Mouse (Mus musculus) embryonic fibroblast, embryonic 13.5 days (primary cell): ENCODE data around the gene Tcte1. TPM values are rescaled to one million over a fixed set of nuclear protein-coding genes. Genes with fewer than 3 reads are reported as not detected.
A peak's percentile ranks its signal among the peaks of the same experiment; 100 is the strongest.

ENCODE experiments used
- H3K27ac ChIP-seq: 2 replicates; pipeline ENCODE4 v1.5.1; 2012; ENCODE audit warnings: low read length, control low read depth, inconsistent platforms; ENCODE audit not compliant: insufficient read depth
- H3K4me1 ChIP-seq: 2 replicates; pipeline ENCODE4 v1.6.1; 2011; ENCODE audit warnings: low read length; ENCODE audit not compliant: control insufficient read depth, insufficient read depth
- H3K4me3 ChIP-seq: 2 replicates; pipeline ENCODE4 v1.5.1; 2011; ENCODE audit warnings: mild to moderate bottlenecking, control low read depth, low read length; ENCODE audit not compliant: insufficient read depth
- CTCF ChIP-seq: IDR thresholded peaks from 2 replicates; pipeline ENCODE4 v1.5.1; 2011; ENCODE audit warnings: mild to moderate bottlenecking, control low read depth, low read length, moderate library complexity, borderline replicate concordance; ENCODE audit not compliant: insufficient read depth
- POLR2A ChIP-seq: IDR thresholded peaks from 2 replicates; pipeline ENCODE4 v1.6.1; 2011; ENCODE audit warnings: low read depth, mild to moderate bottlenecking, control low read depth, low read length, moderate library complexity
- polyA plus RNA-seq: library from polyadenylated mRNA; stranded (reverse); fragments of >200 nt; gene quantifications from 2 replicates; pipeline ENCODE4 v1.2.4, GENCODE M21; 2011; ENCODE audit warnings: low read depth; ENCODE audit not compliant: missing spikeins, insufficient read length

Tcte1 gene
- polyA plus RNA-seq, 1 experiment = not detected

DNA sequence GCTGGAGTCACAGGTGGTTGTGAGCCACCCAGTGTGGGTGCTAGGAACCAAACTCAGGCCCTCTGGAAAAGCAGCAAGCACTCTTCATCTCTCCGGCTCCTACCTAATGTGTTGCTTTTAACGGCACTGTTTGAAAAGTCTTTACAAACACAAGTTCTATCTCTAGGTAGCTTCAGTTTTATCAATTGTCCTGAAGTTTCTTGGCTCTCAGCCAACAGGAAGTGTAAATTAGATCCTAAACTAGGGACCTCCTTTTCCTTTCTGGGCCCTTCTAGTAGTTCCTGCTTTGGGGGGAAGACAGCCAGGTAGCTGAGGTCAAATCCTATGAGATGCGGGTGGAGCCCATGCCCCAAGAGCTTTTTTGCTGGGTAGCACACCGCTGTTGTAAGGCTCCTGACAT is 12.4 kb upstream of the Tcte1 start:
- Histone ChIP-seq H3K27ac (no peak overlapping the region), H3K4me3 (no peak overlapping the region), H3K4me1 (no peaks in the 10 kb centered on the region)
- no peak for TF ChIP-seq POLR2A
- TF ChIP-seq CTCF = no peak

DNA sequence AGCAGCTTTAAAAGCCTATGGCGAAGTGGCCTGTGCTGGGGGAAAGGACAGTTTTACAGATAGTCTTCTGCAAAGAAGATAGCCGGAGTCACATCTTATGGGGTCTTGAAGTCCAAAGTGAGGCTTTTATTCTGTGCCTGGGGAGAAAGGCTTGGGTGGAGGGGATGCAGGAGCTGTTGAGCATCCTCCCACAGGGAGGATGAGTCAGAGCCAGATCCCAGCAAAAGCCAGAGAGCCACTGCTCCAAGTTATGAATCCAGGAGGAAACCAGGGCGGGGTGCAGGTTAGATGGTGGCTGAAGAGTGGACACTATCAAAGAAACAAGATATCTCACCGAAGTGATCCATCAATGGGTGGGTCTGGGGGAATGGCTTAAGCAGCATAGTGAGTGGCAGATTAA is 11.5 kb upstream of the Tcte1 start:
- H3K4me1 ChIP-seq = no peaks in the 10 kb centered on the region
- no peak overlapping the region for H3K27ac ChIP-seq
- TF ChIP-seq CTCF = no peak
- TF ChIP-seq POLR2A = no peak
- H3K4me3 ChIP-seq = no peak overlapping the region

DNA sequence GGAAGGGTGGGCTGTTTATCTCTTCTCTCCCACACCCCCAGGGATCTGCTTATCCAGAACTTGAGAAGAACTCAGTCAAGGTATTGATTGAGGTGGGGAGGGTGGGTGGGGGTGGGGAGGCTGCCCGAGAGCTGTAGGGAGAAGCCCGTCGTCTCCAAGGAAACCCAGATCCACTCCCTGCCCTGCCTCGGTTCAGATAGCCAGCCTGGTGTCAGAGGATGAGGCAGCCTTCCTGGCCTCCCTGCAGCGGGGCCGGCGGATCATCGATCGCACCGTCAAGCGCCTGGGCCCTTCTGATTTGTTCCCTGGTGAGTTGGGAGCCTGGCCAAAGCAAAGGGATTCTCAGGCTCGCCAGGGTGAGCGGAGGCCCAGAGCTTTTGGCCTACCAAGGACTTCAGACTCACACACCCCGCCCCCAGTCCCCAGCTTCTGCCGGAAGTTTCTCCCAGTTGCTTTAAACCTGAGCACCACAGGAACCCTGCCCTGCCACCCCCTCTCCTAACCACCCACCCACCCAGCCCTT is 8.0 kb upstream of the Tcte1 start:
- TF ChIP-seq CTCF (no peak), POLR2A (no peak)
- Histone ChIP-seq H3K4me1 (no peaks in the 10 kb centered on the region), H3K4me3 (no peak overlapping the region), H3K27ac (no peak overlapping the region)

DNA sequence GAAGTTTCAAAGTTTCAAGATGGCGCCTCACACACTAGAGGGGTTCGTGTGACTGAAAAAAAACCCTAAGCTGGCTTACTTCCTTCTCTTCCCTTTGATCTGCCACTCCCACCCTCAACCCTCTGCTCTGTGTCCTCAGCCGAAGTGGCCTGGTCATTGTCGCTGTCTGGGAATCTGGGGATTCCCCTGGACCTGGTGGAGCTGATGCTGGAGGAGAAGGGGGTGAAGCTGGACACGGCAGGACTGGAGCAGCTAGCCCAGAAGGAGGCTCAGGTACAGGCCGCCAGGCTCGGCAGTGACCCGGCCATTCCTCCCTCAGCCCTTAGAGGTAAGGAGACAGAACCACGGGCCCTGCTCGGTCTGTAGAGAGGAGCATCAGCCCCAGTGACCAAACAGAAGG is 7.4 kb upstream of the Tcte1 start:
- Histone ChIP-seq H3K4me1 (no peaks in the 10 kb centered on the region), H3K4me3 (no peak overlapping the region), H3K27ac (no peak overlapping the region)
- TF ChIP-seq POLR2A = no peak
- no peak for TF ChIP-seq CTCF

DNA sequence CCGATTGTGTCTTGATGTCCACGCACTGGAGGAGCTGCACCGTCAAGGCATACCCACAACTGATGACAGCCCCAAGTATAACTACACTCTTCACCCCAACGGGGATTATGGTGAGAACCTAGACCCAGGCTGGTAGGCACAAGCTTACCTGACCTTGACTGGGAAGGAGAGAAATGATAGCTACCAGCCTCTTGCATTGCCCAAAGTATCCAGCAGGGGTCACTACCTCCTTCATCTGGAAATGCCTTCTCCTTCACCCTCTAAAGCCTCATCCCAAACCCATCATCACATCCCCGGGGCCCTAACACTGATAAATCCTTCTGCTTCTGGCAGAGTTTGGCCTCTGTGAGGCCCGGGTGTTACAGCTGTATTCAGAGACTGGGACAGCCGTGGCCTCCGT is 6.7 kb upstream of the Tcte1 start:
- Histone ChIP-seq H3K4me3 (no peak overlapping the region), H3K27ac (no peak overlapping the region), H3K4me1 (no peaks in the 10 kb centered on the region)
- TF ChIP-seq CTCF (peak; percentile 17; the same call in 1 of the 2 replicates), POLR2A (no peak)

DNA sequence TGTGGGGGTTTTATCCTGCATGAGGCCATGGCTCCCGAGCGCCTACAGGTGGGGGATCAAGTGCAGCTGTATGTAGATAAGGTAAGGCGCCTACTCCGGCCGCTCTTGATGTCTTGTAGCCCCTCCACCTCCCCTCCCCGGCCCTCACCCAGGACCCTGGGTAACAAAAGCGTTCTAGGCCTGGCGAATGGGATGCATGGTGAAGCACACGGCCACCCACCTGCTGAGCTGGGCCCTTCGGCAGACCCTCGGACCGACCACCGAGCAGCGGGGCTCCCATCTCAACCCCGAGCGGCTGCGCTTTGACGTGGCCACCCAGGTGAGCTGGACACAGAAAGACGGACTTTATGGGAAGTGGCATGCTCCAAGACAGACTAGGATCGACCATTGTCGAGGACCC is 6.1 kb upstream of the Tcte1 start:
- no peak overlapping the region for H3K27ac ChIP-seq
- TF ChIP-seq POLR2A = no peak
- no peak for TF ChIP-seq CTCF
- H3K4me3 ChIP-seq = no peak overlapping the region
- no peaks in the 10 kb centered on the region for H3K4me1 ChIP-seq

DNA sequence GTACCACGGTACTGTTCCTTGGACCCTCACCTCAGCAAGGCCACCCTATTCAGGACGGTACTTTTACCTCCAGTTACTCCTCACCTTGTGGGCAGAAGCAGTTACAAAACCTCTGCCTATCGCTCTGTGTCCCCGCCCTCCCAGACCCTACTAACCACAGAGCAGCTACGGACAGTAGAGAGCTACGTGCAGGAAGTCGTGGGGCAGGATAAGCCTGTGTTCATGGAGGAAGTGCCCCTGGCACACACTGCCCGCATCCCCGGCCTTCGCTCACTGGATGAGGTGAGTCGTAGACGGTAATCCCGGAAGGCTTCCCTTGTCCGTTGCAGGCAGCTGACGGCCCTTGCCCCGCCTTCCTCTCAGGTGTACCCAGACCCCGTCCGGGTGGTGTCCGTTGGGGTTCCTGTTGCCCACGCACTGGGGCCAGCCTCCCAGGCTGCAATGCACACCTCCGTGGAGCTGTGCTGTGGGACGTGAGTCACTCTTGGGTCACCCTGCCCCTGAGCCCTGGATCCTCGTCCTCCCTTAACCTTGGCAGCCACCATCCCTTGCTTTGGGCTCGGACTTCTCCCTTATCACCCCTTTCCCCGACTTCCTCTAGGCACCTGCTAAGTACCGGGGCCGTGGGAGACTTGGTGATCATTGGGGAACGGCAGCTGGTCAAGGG is 5.6 kb upstream of the Tcte1 start:
- no peak overlapping the region for H3K27ac ChIP-seq
- no peaks in the 10 kb centered on the region for H3K4me1 ChIP-seq
- H3K4me3 ChIP-seq = no peak overlapping the region
- TF ChIP-seq POLR2A (no peak), CTCF (no peak)

DNA sequence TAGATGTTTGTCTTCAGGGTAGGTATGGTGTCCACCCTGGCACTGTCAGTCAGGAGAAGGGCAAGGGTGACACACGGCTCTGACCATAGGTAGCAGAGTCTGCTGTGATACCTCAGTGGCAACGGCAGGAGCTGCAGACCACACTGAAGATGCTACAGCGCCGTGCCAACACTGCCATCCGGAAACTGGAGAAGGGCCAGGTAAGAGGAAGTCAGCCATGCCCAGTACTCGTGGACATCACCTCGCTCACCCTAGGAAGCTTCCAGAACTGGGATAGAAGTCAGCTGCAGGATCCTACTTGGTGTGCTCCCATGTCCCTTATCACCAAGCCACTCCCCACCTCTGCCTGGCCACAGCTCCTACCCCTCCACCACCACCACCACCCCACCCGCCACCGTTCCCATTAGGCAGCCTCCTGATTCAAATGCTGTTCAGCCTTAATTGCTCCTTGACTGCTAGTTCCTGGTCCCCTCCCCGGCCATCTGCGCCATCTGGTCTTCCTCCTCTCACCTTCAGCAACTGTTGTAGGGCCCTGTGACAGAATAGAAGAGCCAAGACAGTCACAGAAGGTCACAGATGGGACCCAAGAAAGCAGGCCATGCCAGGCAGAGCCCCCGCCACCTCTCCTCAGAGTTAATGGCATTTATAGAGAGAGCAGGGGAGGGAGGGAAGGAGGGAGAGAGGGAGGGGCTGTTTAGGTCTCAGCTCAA is 4.3 kb upstream of the Tcte1 start:
- no peak for TF ChIP-seq POLR2A
- TF ChIP-seq CTCF = no peak
- H3K4me1 ChIP-seq = no peaks in the 10 kb centered on the region
- no peak overlapping the region for H3K4me3 ChIP-seq
- no peak overlapping the region for H3K27ac ChIP-seq

DNA sequence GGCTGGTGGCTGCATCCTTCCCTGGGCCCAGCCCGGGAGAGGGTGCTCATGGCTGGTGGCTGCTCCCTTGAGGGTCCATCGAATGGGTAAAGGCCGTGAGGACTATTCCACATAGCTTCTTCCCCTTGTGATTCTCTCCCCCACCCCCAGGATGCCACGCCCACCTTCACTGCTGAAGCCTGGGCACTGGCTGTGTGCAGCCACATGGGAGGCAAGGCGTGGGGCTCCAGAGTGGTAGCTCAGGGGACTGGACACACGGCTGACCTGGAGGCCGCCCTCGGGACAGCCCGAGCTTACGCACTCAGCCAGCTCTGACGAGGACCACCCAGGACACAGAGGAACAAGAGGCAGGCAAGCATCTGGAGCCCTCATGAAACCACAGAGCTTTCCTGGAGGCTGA is 3.1 kb upstream of the Tcte1 start:
- Histone ChIP-seq H3K4me1 (no peaks in the 10 kb centered on the region), H3K4me3 (no peak overlapping the region), H3K27ac (no peak overlapping the region)
- TF ChIP-seq POLR2A (no peak), CTCF (no peak)

DNA sequence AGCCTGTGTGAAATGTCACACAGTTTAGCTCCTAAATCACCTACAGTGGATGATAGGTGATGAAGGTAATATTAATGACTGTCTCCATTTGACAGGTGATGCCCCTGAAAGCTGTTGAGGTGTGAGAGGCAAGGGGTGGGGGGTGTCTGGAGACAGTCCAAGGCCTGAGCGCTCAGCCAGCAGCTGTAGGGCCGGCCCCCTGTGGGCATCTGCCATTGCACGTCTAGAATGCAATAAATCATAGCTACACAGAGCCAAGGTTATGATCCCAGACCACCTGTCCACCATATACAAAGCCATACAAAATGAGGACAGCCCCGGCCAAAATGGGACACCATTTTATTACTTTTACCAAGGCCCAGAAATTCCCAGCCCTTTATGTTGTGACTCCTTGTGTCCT is 1.7 kb downstream of the Tcte1 start:
- H3K4me3 ChIP-seq = no peak overlapping the region
- TF ChIP-seq POLR2A = no peak
- no peak for TF ChIP-seq CTCF

More for the DNA sequence above, 1.7 kb downstream of the Tcte1 start:
- Histone ChIP-seq H3K4me1 (no peaks in the 10 kb centered on the region), H3K27ac (no peak overlapping the region)
